Mouse (Mus musculus) testis, adult 2 months (tissue): ENCODE results near the gene Epyc.

ENCODE experiments used
- CTCF ChIP-seq: fragments of 200-500 bp; IDR thresholded peaks from 2 replicates; pipeline ENCODE4 v1.5.1; 2012; ENCODE audit warnings: low read depth, mild to moderate bottlenecking, inconsistent platforms, low read length, moderate library complexity; ENCODE audit not compliant: control insufficient read depth, insufficient read depth, insufficient replicate concordance
- POLR2A ChIP-seq: fragments of 200-500 bp; IDR thresholded peaks from 2 replicates; pipeline ENCODE4 v1.6.1; 2012; ENCODE audit warnings: low read depth, mild to moderate bottlenecking, inconsistent platforms, low read length, moderate library complexity; ENCODE audit not compliant: control insufficient read depth

DNA sequence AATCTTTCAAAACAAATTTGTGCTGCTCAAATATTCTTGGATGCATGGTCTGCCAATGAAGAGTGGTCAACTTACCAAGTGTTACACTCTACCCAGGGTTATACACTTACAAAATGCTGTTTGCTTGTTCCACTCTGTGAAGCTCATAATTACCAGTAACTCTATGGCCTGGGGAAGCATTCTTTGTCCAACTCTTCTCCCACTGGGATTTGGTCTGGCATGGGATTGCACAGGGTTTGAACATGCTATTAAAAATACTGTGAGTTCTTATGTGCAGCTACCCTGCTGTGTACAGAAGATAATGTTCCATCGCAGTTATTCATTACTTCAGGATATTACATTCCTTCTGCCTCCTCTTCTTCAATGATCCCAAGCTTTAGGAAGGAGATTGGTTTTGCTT lies 43.3 kb downstream of the Epyc start:
- no peak for TF ChIP-seq CTCF
- TF ChIP-seq POLR2A, result no peak
